Mouse (Mus musculus) kidney, embryonic 15.5 days (tissue): ENCODE data around the gene Kbtbd4. TPM values are rescaled to one million over a fixed set of nuclear protein-coding genes. Genes with fewer than 3 reads are reported as not detected.
A peak's percentile ranks its signal among the peaks of the same experiment; 100 is the strongest.
"Not testable (repeated sequence)": the region's sequence is repeated elsewhere in the genome, so short reads cannot be mapped to it uniquely, and the experiment has no call there.

ENCODE experiments used
- ATAC-seq: fragments of 200-750 bp; cut with Nextera tagmentation; replicated peaks from 2 replicates; pipeline ENCODE4 v1.8.0; 2017; ENCODE audit warnings: moderate TSS enrichment; ENCODE audit not compliant: low FRiP score
- H3K27ac ChIP-seq: fragments of 300-500 bp; sonication (generic); 2 replicates; pipeline ENCODE4 v1.5.1; 2015; ENCODE audit warnings: mild to moderate bottlenecking, inconsistent platforms
- H3K27me3 ChIP-seq: fragments of 300-500 bp; sonication (generic); 2 replicates; pipeline ENCODE4 v1.6.1; 2015; ENCODE audit warnings: inconsistent platforms
- H3K36me3 ChIP-seq: fragments of 300-500 bp; sonication (generic); 2 replicates; pipeline ENCODE4 v1.6.1; 2015; ENCODE audit warnings: inconsistent platforms
- H3K4me1 ChIP-seq: fragments of 300-500 bp; sonication (generic); 2 replicates; pipeline ENCODE4 v1.6.1; 2015; ENCODE audit warnings: inconsistent platforms
- H3K4me2 ChIP-seq: fragments of 300-500 bp; sonication (generic); 2 replicates; pipeline ENCODE4 v1.6.1; 2015; ENCODE audit warnings: moderate library complexity, mild to moderate bottlenecking, inconsistent platforms
- H3K4me3 ChIP-seq: fragments of 300-500 bp; sonication (generic); replicated peaks from 2 replicates; pipeline ENCODE4 v1.5.1; 2015; ENCODE audit warnings: mild to moderate bottlenecking, inconsistent platforms
- H3K9ac ChIP-seq: fragments of 300-500 bp; sonication (generic); 2 replicates; pipeline ENCODE4 v1.6.1; 2015; ENCODE audit warnings: mild to moderate bottlenecking, inconsistent platforms
- H3K9me3 ChIP-seq: fragments of 300-500 bp; sonication (generic); replicated peaks from 2 replicates; pipeline ENCODE4 v1.6.1; 2016; ENCODE audit warnings: inconsistent platforms
- WGBS: fragments of 180-500 bp; shearing (Covaris S2); methylation state at CpG from one replicate; pipeline ENCODE4 v1.1.7; 2015; ENCODE audit warnings: mixed read lengths; 5-methylcytosine and 5-hydroxymethylcytosine counted together
- polyA plus RNA-seq: library from polyadenylated mRNA; unstranded; fragments of >200 nt; fragmentation: Nextera tagmentation; extraction: Ambion mirVana; gene quantifications from 2 replicates; pipeline ENCODE4 v1.2.1, GENCODE M21; 2015

Gene Kbtbd4
- polyA plus RNA-seq, 1 experiment from 2014 or later = 42.4 TPM

DNA sequence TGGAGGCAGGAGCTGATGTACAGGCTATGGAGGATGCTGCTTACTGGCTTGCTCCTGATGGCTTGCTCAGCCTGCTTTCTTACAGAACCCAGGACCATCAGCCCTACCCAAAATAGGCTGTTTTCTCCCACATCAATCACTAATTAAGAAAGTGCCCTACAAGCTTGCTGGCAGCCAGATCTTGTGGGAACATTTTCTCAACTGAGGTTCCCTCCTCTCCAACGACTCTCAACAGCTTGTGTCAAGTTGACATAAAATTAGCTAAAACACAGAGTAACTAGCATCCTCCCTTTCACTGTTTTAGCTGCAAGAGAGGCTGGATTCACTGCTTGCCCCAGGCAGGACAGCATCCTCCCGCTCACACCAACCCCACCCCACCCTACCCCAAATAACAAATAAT lies 22.7 kb upstream of the Kbtbd4 start:
- Histone ChIP-seq H3K4me2 (no peak overlapping the region), H3K4me1 (peaks cover 21% of the 10 kb centered on the region), H3K9ac (no peak overlapping the region), H3K27me3 (peaks cover 30% of the 10 kb centered on the region), H3K27ac (no peak overlapping the region), H3K4me3 (no peak overlapping the region), H3K36me3 (no peaks in the 10 kb centered on the region), H3K9me3 (0 out of 2 replicates have a peak, but pooled peaks cover 2% of the 10 kb centered on the region)
- WGBS = 77% methylated on average over 2 of the region's 2 CpGs
- ATAC-seq = no peak

DNA sequence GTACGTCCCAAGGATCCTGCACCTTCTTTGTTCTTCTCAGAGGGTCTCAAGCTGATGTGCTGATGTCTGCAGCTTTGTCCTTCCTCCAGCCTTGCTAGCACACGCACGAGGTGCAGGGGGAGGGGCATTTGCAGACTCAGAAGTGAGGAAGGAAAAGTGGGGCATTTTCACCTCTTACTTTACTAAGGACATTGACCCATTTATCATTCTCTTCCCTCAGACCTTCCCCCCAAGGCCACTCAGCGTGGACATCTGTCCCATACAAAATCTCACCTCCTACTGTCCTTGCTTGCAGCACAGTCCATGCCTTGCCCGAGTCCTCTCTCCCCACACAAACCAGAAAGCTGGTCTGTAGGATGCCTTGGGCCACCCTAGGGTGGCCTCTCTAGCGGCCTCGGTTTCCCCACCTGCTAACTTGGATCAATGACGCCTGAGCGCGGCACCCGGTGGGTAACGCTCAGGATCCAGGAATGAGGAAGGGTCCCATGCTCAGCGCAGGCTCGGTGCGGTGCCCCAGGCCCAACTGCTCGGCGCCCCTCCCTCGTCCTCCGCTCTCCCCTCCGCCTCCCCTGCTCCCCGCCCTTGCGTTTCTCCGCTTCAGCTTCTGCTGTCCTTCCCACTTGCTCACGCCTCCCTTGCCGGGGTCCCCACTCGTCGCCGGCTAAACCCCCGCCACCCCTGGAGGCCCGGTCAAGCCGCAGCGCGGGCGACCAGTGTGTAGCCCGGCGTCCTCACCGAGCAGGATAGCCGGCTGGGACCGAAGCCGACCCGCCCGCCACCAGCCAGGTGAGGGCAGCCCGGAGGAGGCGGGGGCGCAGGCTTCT lies 19.1 kb upstream of the Kbtbd4 start, which contains the start of gene C1qtnf4:
Gene C1qtnf4, plus strand, starts transcription at position 643 of the 824 bp plus-strand sequence.
- Histone ChIP-seq H3K4me3 (peak within 1 kb of the TSS; percentile 57), H3K4me2 (peak within 1 kb of the TSS; percentile 97), H3K27ac (no peak within 1 kb of the TSS), H3K9ac (peak within 1 kb of the TSS; percentile 65), H3K36me3 (no peaks in the 10 kb centered on the region), H3K27me3 (peaks cover 56% of the 10 kb centered on the region), H3K9me3 (0 out of 2 replicates have a peak, but pooled peaks cover 2% of the 10 kb centered on the region), H3K4me1 (peaks cover 36% of the 10 kb centered on the region)
- WGBS = under 1% methylated on average over 45 of the region's 45 CpGs
- ATAC-seq = peak; percentile 31

DNA sequence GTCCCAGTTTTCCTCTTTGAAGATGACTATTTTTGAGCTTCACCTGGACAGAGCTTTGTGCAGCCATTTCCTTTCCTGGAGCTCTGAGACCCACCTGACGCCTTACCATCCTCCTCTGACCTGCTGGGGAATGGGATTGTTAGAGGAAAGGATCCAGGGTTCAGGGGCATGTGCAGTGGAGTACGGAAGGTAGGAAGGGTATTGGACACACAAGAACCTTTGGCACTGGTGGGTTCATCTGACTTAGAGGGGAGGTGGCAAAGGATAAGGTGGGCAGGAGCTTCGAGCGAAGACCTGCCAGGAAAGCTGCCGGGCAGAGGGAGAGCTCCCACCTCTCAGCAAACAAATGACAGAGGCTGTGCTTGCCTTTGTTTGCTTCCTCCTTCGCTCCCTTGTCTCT lies 18.1 kb upstream of the Kbtbd4 start:
- 37% methylated on average over 6 of the region's 6 CpGs for WGBS
- peak overlapping the region; percentile 97 for H3K4me2 ChIP-seq
- H3K9ac ChIP-seq = no peak overlapping the region
- ATAC-seq = no peak
- H3K27me3 ChIP-seq = peaks cover 56% of the 10 kb centered on the region
- H3K4me3 ChIP-seq = peak overlapping the region; percentile 57; the same call in 1 of the 2 replicates
- 0 out of 2 replicates have a peak, but pooled peaks cover 2% of the 10 kb centered on the region for H3K9me3 ChIP-seq
- H3K4me1 ChIP-seq = peaks cover 36% of the 10 kb centered on the region
- no peak overlapping the region for H3K27ac ChIP-seq
- H3K36me3 ChIP-seq = no peaks in the 10 kb centered on the region

DNA sequence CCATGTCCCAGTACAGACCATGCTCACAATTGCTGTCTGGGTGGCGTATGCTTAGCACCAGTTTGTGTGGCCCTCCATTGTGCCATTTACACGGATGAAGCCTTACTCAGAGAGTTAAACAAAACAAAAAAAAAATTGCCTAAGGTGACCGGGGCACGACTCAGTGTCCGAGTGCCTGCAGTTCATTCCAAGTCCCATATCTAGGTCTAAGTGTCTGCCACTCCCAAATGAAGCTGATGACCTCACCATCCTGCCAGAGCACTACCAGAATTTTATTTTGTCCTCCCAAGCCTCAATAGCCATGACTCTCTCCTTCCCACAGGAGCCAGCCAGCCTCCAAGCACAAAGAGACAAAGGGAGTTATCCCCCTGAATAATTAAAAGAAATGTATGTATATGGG lies 16.9 kb upstream of the Kbtbd4 start:
- Histone ChIP-seq H3K27me3 (peaks cover 56% of the 10 kb centered on the region), H3K9me3 (0 out of 2 replicates have a peak, but pooled peaks cover 2% of the 10 kb centered on the region), H3K4me2 (no peak overlapping the region), H3K4me1 (peaks cover 36% of the 10 kb centered on the region), H3K36me3 (no peaks in the 10 kb centered on the region), H3K4me3 (no peak overlapping the region), H3K27ac (no peak overlapping the region), H3K9ac (no peak overlapping the region)
- ATAC-seq = no peak
- 73% methylated on average over 5 of the region's 5 CpGs for WGBS

DNA sequence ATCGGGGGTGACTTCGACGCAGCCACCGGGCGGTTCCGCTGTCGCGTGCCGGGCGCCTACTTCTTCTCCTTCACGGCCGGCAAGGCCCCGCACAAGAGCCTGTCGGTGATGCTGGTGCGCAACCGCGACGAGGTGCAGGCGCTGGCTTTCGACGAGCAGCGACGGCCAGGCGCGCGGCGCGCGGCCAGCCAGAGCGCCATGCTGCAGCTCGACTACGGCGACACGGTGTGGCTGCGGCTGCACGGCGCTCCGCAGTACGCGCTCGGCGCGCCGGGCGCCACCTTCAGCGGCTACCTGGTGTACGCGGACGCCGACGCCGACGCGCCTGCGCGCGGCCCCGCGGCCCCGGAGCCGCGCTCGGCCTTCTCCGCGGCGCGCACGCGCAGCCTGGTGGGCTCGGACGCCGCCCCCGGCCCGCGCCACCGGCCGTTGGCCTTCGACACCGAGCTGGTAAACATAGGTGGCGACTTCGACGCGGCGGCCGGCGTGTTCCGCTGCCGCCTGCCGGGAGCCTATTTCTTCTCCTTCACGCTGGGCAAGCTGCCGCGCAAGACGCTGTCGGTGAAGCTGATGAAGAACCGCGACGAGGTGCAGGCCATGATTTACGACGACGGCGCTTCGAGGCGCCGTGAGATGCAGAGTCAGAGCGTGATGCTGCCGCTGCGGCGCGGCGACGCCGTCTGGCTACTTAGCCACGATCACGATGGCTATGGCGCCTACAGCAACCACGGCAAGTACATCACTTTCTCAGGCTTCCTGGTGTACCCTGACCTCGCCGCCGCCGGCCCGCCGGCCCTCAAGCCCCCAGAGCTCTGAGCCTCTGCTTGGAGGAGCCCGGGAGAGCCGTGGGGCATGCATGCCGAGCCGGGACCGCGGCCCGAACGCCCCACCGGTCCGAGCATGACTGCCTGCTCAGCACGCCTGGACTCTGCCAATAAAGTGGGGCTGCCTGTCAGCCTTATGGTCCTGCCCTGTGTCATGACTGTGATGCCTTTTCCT lies 14.7 kb upstream of the Kbtbd4 start:
- Histone ChIP-seq H3K9ac (peak overlapping the region; percentile 53), H3K4me2 (peak overlapping the region; percentile 92), H3K4me1 (peaks cover 33% of the 10 kb centered on the region), H3K27me3 (peaks cover 46% of the 10 kb centered on the region), H3K36me3 (peaks cover 17% of the 10 kb centered on the region), H3K4me3 (peak overlapping the region; percentile 58), H3K27ac (no peak overlapping the region), H3K9me3 (no peaks in the 10 kb centered on the region)
- WGBS = 2% methylated on average over 129 of the region's 133 CpGs
- peak; percentile 86 for ATAC-seq

DNA sequence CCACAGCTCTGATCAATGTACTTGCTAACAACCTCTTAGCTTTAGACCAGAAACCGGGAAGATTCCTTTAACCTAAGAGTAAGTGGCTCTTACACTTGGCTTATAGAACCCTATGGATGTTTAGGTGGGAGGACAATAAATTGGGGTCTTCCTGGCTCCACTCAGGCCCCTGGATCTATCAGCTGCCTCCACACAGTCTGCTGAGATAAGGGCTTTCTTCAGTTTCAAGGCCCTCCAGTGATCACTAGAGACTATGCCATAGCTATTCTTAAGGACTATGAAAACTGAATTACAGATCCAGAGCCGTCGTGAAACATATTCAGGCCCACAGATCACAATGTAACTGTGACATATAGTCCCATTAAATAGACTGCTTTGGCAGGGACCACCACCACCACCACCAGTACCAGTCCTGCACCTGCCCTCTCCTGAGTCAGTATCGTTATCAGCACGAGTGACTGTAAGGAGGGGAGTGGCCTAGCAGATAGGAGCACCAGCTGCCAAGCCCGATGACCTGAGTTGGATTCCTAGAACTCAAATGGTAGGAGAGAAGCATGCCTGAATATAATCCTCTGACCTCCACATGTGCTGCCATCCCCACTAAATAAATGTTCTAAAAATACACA lies 10.8 kb upstream of the Kbtbd4 start:
- H3K4me2 ChIP-seq = no peak overlapping the region
- peaks cover 56% of the 10 kb centered on the region for H3K36me3 ChIP-seq
- peaks cover 7% of the 10 kb centered on the region for H3K27me3 ChIP-seq
- peaks cover 15% of the 10 kb centered on the region for H3K4me1 ChIP-seq
- no peak overlapping the region for H3K4me3 ChIP-seq
- no peaks in the 10 kb centered on the region for H3K9me3 ChIP-seq
- no peak for ATAC-seq
- H3K27ac ChIP-seq = no peak overlapping the region
- WGBS = 86% methylated on average over 6 of the region's 6 CpGs
- H3K9ac ChIP-seq = no peak overlapping the region

DNA sequence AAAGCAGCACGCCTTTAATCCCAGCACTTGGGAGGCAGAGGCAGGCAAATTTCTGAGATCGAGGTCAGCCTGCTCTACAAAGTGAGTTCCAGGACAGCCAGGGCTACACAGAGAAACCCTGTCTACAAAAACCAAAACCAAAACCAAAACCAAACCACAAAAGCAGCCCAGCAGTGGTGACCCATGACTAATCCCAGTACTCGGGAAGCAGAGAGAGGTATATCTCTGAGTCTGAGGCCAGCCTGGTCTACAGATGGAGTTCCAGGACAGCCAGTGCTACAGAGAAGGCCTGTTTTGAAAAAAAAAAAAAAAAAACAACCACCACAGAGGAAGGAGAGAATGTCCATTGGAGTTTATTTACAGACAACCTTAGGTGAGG lies 10.3 kb upstream of the Kbtbd4 start:
- not testable (repeated sequence) for ATAC-seq, H3K9me3 ChIP-seq, H3K9ac ChIP-seq, H3K27me3 ChIP-seq, H3K4me3 ChIP-seq, H3K4me2 ChIP-seq, H3K27ac ChIP-seq
- Histone ChIP-seq H3K36me3 (peaks cover 62% of the 10 kb centered on the region), H3K4me1 (peaks cover 12% of the 10 kb centered on the region)
- 88% methylated on average over 3 of the region's 3 CpGs for whole genome bisulfite sequencing

DNA sequence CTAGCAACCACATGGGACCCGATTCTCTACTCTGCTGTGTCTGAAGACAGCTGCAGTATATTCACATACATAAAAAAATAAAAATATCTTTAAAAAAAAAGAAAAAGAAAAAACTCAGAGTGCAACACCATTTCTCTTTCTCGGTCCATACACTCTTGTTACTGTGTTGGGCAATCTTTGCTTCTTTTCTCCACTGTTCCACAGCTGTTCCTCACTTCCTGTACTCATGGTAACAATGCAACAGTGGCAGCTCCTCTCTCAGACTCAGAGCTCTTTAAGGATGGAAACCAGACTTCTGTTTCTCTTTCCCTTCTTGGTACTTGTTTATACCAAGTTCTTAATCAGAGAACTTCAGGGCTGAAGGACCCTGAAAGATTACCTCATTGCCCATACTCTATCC lies 1.1 kb upstream of the Kbtbd4 start:
- peaks cover 65% of the 10 kb centered on the region for H3K36me3 ChIP-seq

DNA sequence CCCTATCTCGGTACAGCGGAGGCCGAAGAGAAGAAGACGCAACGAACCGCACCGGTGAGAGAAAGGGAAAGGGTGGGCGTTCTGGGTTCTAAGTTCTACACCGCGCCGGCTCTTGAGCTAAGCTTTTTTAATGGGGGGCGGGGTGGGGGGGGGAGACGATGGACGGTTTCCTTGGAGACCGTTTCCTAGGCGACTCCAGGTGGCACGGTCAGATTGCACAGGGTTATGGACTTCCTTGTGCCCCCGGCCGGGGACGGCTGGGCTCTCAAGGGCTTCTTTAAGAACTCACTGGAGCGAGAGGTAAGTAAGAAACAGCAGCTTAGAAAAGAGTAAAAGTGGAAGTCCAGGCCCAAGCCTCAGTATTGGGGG lies 300 bp downstream of the Kbtbd4 start:
- Histone ChIP-seq H3K9me3 (no peaks in the 10 kb centered on the region), H3K4me1 (peaks cover 28% of the 10 kb centered on the region), H3K27ac (peak overlapping the region; percentile 95), H3K27me3 (no peaks in the 10 kb centered on the region), H3K4me3 (peak overlapping the region; percentile 95), H3K36me3 (peaks cover 65% of the 10 kb centered on the region), H3K9ac (peak overlapping the region; percentile 95), H3K4me2 (peak overlapping the region; percentile 73)
- ATAC-seq = peak; percentile 81
- WGBS = under 1% methylated on average over 21 of the region's 21 CpGs

More for the DNA sequence above, 1.1 kb upstream of the Kbtbd4 start:
- Histone ChIP-seq H3K4me2 (peak overlapping the region; percentile 73), H3K9me3 (no peaks in the 10 kb centered on the region), H3K4me1 (peaks cover 28% of the 10 kb centered on the region), H3K27ac (peak overlapping the region; percentile 95; the same call in 1 of the 2 replicates), H3K9ac (peak overlapping the region; percentile 95), H3K27me3 (no peaks in the 10 kb centered on the region), H3K4me3 (peak overlapping the region; percentile 95)
- 84% methylated on average over 2 of the region's 2 CpGs for WGBS
- no peak for ATAC-seq

DNA sequence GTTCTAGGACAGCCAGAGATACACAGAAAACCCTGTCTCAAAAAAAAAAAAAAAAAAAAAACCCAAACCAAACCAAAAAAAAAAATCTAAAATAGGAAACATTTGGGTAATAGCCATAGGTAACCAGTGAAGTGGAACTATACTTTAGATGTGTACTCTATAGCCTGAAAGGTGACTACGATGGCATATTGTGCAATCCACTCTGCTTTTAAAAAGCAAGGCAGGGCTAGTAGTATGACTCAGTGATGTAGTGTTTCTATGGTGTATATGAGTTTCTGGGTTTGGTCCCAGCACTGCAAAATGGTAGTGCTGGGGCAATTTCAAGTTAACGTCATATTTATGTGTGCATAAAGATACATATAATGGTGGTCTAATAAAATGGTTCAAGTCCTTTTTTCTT lies 2.2 kb downstream of the Kbtbd4 start:
- Histone ChIP-seq H3K9ac (no peak overlapping the region), H3K9me3 (no peaks in the 10 kb centered on the region), H3K4me1 (peaks cover 28% of the 10 kb centered on the region), H3K27me3 (no peaks in the 10 kb centered on the region), H3K4me2 (no peak overlapping the region), H3K27ac (no peak overlapping the region), H3K4me3 (no peak overlapping the region), H3K36me3 (peaks cover 65% of the 10 kb centered on the region)
- 93% methylated on average over 2 of the region's 2 CpGs for WGBS
- no peak for ATAC-seq

DNA sequence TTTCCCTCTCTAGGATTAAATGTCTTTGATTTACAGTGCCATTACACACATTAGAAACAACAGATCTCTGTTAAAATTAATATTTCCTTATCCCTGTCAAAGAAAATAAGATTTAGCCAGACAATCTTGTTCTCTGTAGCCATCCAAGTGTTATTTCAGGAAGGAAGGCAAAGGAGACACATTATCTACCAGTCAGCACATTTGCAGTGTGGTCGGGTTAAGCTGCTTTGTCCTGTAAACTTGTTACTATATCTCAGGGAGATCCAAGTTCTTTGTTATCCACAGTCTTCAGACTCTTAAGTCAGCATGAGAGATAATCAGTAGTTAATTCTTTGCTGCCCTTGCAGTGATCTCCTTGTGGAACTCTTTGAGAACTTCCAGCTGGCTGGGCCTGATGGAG lies 6.3 kb downstream of the Kbtbd4 start:
- Histone ChIP-seq H3K36me3 (peaks cover 83% of the 10 kb centered on the region), H3K9me3 (no peaks in the 10 kb centered on the region), H3K4me1 (peaks cover 19% of the 10 kb centered on the region), H3K4me3 (no peak overlapping the region), H3K27ac (no peak overlapping the region), H3K9ac (no peak overlapping the region), H3K4me2 (no peak overlapping the region), H3K27me3 (no peaks in the 10 kb centered on the region)
- no peak for ATAC-seq
- 82% methylated on average over 1 of the region's 1 CpGs for whole genome bisulfite sequencing
